Mouse (Mus musculus): ENCODE measurements around the gene Hemgn. TPM values are rescaled to one million over a fixed set of nuclear protein-coding genes. Genes with fewer than 3 reads are reported as not detected.

Hemgn gene
- total and polyA plus RNA-seq, 3 experiments, result 11.8 to 19.9 TPM; not detected in 1

DNA sequence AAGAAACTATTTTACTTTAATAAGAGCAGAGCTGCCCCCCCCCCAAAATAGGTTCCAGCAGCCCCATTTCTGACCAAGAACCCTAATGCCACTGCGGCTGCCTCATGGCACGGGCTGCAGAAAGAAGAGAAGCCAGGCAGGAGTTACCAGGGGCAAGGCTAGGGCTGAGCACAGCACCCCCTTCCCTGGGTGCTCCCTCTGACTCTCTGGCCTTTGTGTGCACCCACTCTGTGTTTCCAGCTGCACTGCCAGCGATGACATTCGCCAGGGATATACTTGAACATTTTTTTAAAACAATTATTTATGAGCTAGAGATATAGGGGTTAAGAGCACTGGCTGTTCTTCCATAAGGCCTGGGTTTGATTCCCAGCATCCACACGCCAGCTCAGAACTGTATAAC lies 63.8 kb downstream of the Hemgn start:
- Histone ChIP-seq H3K79me2 (ENCODE audit: control insufficient read depth, insufficient read depth, low read length, poor library complexity) (no peaks in the 10 kb centered on the region), H3K4me3 (ENCODE audit: control insufficient read depth in 1 of 2, insufficient read depth in 1 of 2, low read depth in 2 of 2, low read length in 2 of 2) (no peak overlapping the region), H3K9ac (ENCODE audit: control insufficient read depth, low read depth, low read length, poor library complexity, severe bottlenecking) (no peak overlapping the region), H3K27ac (ENCODE audit: control insufficient read depth, low read depth, low read length) (no peak overlapping the region), H3K36me3 (ENCODE audit: control insufficient read depth in 1 of 2, insufficient read depth in 2 of 2, low read length in 2 of 2) (no peaks in the 10 kb centered on the region), H3K27me3 (ENCODE audit: control insufficient read depth in 1 of 2, insufficient read depth in 2 of 2, low read length in 2 of 2) (peaks cover 0 to 22% of the 10 kb centered on the region in 2 experiments), H3K4me1 (ENCODE audit: control insufficient read depth in 1 of 2, insufficient read depth in 2 of 2, low read length in 2 of 2) (no peaks in the 10 kb centered on the region), H3K9me3 (replicated peaks; ENCODE audit: insufficient read depth, low read length) (no peaks in the 10 kb centered on the region)
- no peak for TF ChIP-seq TCF12 (IDR thresholded peaks at IDR 0.05; ENCODE audit: low read depth, low read length)
- no peak for TF ChIP-seq ZMIZ1 (IDR thresholded peaks at IDR 0.05; ENCODE audit: low read depth, low read length)
- no peak for TF ChIP-seq GATA1 (IDR thresholded peaks at IDR 0.05; ENCODE audit: low read depth, low read length)
- TF ChIP-seq NRF1 (IDR thresholded peaks at IDR 0.05; ENCODE audit: insufficient read depth, low read depth, low read length, poor library complexity, severe bottlenecking), result no peak
- no peak for TF ChIP-seq MAX (IDR thresholded peaks at IDR 0.05; ENCODE audit: low read length)
- TF ChIP-seq SMC3 (IDR thresholded peaks at IDR 0.05; ENCODE audit: low read depth, low read length), result no peak
- TF ChIP-seq EP300 (IDR thresholded peaks at IDR 0.05; ENCODE audit: low read depth in 1 of 2, low read length in 2 of 2), result no peak
- no peak for TF ChIP-seq UBTF (IDR thresholded peaks at IDR 0.05; ENCODE audit: borderline replicate concordance, insufficient read depth, low read depth, low read length)
- TF ChIP-seq JUND (IDR thresholded peaks at IDR 0.05; ENCODE audit: low read depth, low read length), result no peak
- TF ChIP-seq MEF2A (IDR thresholded peaks at IDR 0.05; ENCODE audit: extremely low read depth, insufficient replicate concordance, low read depth, low read length, poor library complexity, severe bottlenecking), result no peak
- TF ChIP-seq USF2 (IDR thresholded peaks at IDR 0.05; ENCODE audit: borderline replicate concordance in 1 of 2, insufficient read depth in 1 of 2, low read depth in 1 of 2, low read length in 2 of 2), result no peak
- TF ChIP-seq TBP (IDR thresholded peaks at IDR 0.05; ENCODE audit: low read depth, low read length), result no peak
- TF ChIP-seq MAFK (IDR thresholded peaks at IDR 0.05; ENCODE audit: borderline replicate concordance, low read depth, low read length), result no peak
- TF ChIP-seq NELFE (IDR thresholded peaks at IDR 0.05; ENCODE audit: low read depth, low read length), result no peak
- no peak for TF ChIP-seq RCOR1 (IDR thresholded peaks at IDR 0.05; ENCODE audit: low read depth, low read length)
- TF ChIP-seq SIN3A (IDR thresholded peaks at IDR 0.05; ENCODE audit: low read length), result no peak
- DNase-seq (ENCODE audit: low read depth, low spot score), result no peak

DNA sequence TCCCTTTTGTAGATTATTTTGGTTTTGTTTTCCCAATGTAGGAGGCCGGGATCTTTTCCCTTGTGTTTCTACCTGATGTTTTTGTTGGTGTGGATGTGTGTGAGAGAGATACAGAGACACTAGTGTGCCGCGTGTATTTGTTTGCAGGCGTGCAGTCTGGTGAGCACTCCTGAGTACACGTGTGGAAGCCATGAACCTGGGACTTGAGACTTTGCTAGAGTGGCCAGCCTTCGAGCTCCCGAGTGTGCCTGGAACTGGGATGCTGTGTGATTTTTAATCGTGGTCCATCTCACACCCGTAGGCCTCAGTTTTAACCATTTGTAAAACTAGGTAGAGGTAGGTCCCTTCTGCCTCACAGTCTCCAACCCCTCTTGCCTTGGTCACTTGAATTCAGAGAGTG lies 64.4 kb downstream of the Hemgn start:
- DNase-seq (ENCODE audit: low read depth, low spot score), result no peak
- Histone ChIP-seq H3K79me2 (ENCODE audit: control insufficient read depth, insufficient read depth, low read length, poor library complexity) (no peaks in the 10 kb centered on the region), H3K27me3 (ENCODE audit: control insufficient read depth in 1 of 2, insufficient read depth in 2 of 2, low read length in 2 of 2) (peaks cover 0 to 22% of the 10 kb centered on the region in 2 experiments), H3K4me3 (ENCODE audit: control insufficient read depth in 1 of 2, insufficient read depth in 1 of 2, low read depth in 2 of 2, low read length in 2 of 2) (no peak overlapping the region), H3K27ac (ENCODE audit: control insufficient read depth, low read depth, low read length) (no peak overlapping the region), H3K36me3 (ENCODE audit: control insufficient read depth in 1 of 2, insufficient read depth in 2 of 2, low read length in 2 of 2) (no peaks in the 10 kb centered on the region), H3K9ac (ENCODE audit: control insufficient read depth, low read depth, low read length, poor library complexity, severe bottlenecking) (no peak overlapping the region), H3K9me3 (replicated peaks; ENCODE audit: insufficient read depth, low read length) (no peaks in the 10 kb centered on the region), H3K4me1 (ENCODE audit: control insufficient read depth in 1 of 2, insufficient read depth in 2 of 2, low read length in 2 of 2) (no peaks in the 10 kb centered on the region)
- TF ChIP-seq CHD2 (IDR thresholded peaks at IDR 0.05; ENCODE audit: low read length), result no peak
- TF ChIP-seq POLR2AphosphoS2 (IDR thresholded peaks at IDR 0.05; ENCODE audit: low read length), result no peak
- no peak for TF ChIP-seq TBP (IDR thresholded peaks at IDR 0.05; ENCODE audit: low read depth, low read length)
- TF ChIP-seq POLR2AphosphoS5 (IDR thresholded peaks at IDR 0.05; ENCODE audit: borderline replicate concordance, low read depth, low read length), result no peak
- TF ChIP-seq KAT2A (conservative IDR thresholded peaks at IDR 0.05; ENCODE audit: low read depth, low read length), result no peak
- no peak for TF ChIP-seq ELF1 (IDR thresholded peaks at IDR 0.05; ENCODE audit: low read depth, low read length)
- no peak for TF ChIP-seq MAX (IDR thresholded peaks at IDR 0.05; ENCODE audit: low read length)
- TF ChIP-seq CTCF (IDR thresholded peaks at IDR 0.05 in 2 of 3, conservative IDR thresholded peaks at IDR 0.05 in 1 of 3; ENCODE audit: control insufficient read depth in 1 of 3, insufficient read depth in 1 of 3, low read depth in 2 of 3, low read length in 3 of 3, poor library complexity in 1 of 3, severe bottlenecking in 1 of 3), result no peak
- TF ChIP-seq ZMIZ1 (IDR thresholded peaks at IDR 0.05; ENCODE audit: low read depth, low read length), result no peak
- no peak for TF ChIP-seq TCF12 (IDR thresholded peaks at IDR 0.05; ENCODE audit: low read depth, low read length)
- no peak for TF ChIP-seq GATA1 (IDR thresholded peaks at IDR 0.05; ENCODE audit: low read depth, low read length)
- no peak for TF ChIP-seq POLR2A (IDR thresholded peaks at IDR 0.05; ENCODE audit: control insufficient read depth in 1 of 2, insufficient read depth in 1 of 2, low read depth in 1 of 2, low read length in 2 of 2, poor library complexity in 1 of 2)
- no peak for TF ChIP-seq MAZ (IDR thresholded peaks at IDR 0.05; ENCODE audit: low read depth, low read length)
- TF ChIP-seq UBTF (IDR thresholded peaks at IDR 0.05; ENCODE audit: borderline replicate concordance, insufficient read depth, low read depth, low read length), result no peak
- no peak for TF ChIP-seq MYB (IDR thresholded peaks at IDR 0.05; ENCODE audit: low read depth, low read length)
- no peak for TF ChIP-seq E2F4 (IDR thresholded peaks at IDR 0.05; ENCODE audit: borderline replicate concordance, low read depth, low read length)
- no peak for TF ChIP-seq MEF2A (IDR thresholded peaks at IDR 0.05; ENCODE audit: extremely low read depth, insufficient replicate concordance, low read depth, low read length, poor library complexity, severe bottlenecking)
- TF ChIP-seq SIN3A (IDR thresholded peaks at IDR 0.05; ENCODE audit: low read length), result no peak
